Mouse (Mus musculus): Measurements from ENCODE around the gene Grik3. TPM values are rescaled to one million over a fixed set of nuclear protein-coding genes. Genes with fewer than 3 reads are reported as not detected.

Gene Grik3
- polyA plus RNA-seq, 1 experiment from 2014 or later = 4.5 TPM

- H3K4me3 ChIP-seq (replicated peaks; ENCODE audit: low read depth, low read length) = peak overlapping the region; percentile 25
- peaks cover 21% of the 10 kb centered on the region for H3K4me1 ChIP-seq (ENCODE audit: control insufficient read depth, insufficient read depth, low read length)
- H3K36me3 ChIP-seq (ENCODE audit: control insufficient read depth, insufficient read depth, low read length) = no peaks in the 10 kb centered on the region
- H3K27ac ChIP-seq (replicated peaks; ENCODE audit: low read depth, low read length) = peak overlapping the region; percentile 46; the same call in 1 of the 2 replicates
- peak overlapping the region; percentile 38 for H3K9ac ChIP-seq (replicated peaks; ENCODE audit: low read length)
- ATAC-seq (ENCODE audit: low FRiP score, low TSS enrichment) = peak; percentile 62; the same call in 1 of the 2 replicates
- H3K4me2 ChIP-seq (ENCODE audit: low read length) = peak overlapping the region; percentile 59
- peak; percentile 86 for DNase-seq
- H3K27me3 ChIP-seq (ENCODE audit: control insufficient read depth, insufficient read depth, low read length) = peaks cover 10% of the 10 kb centered on the region; the same call in 1 of the 2 replicates
- WGBS = 3% methylated on average over 38 of the region's 38 CpGs
- no peaks in the 10 kb centered on the region for H3K9me3 ChIP-seq (ENCODE audit: control insufficient read depth, low read length)
Measured at GRCm38 (mm10) chr4:125729305-125730220, 239.1 kb downstream of the Grik3 start.

- no peak overlapping the region for H3K4me3 ChIP-seq (replicated peaks; ENCODE audit: low read depth, low read length)
- H3K36me3 ChIP-seq (ENCODE audit: control insufficient read depth, insufficient read depth, low read length) = no peaks in the 10 kb centered on the region
- H3K9ac ChIP-seq (replicated peaks; ENCODE audit: low read length) = no peak overlapping the region
- H3K4me1 ChIP-seq (ENCODE audit: control insufficient read depth, insufficient read depth, low read length) = peaks cover 21% of the 10 kb centered on the region
- ATAC-seq (ENCODE audit: low FRiP score, low TSS enrichment) = no peak
- no peak overlapping the region for H3K27ac ChIP-seq (replicated peaks; ENCODE audit: low read depth, low read length)
- 87% methylated on average over 6 of the region's 6 CpGs for WGBS
- no peak overlapping the region for H3K4me2 ChIP-seq (ENCODE audit: low read length)
- H3K9me3 ChIP-seq (ENCODE audit: control insufficient read depth, low read length) = no peaks in the 10 kb centered on the region
- no peak for DNase-seq
- peaks cover 10% of the 10 kb centered on the region; the same call in 1 of the 2 replicates for H3K27me3 ChIP-seq (ENCODE audit: control insufficient read depth, insufficient read depth, low read length)
Measured at GRCm38 (mm10) chr4:125730751-125731150, 240.3 kb downstream of the Grik3 start.

- DNase-seq = no peak
- 31% methylated on average over 4 of the region's 4 CpGs for WGBS
- Histone ChIP-seq H3K36me3 (ENCODE audit: control insufficient read depth, insufficient read depth, low read length) (no peaks in the 10 kb centered on the region), H3K4me3 (replicated peaks; ENCODE audit: low read depth, low read length) (no peak overlapping the region), H3K4me1 (ENCODE audit: control insufficient read depth, insufficient read depth, low read length) (no peaks in the 10 kb centered on the region), H3K9me3 (ENCODE audit: control insufficient read depth, low read length) (no peaks in the 10 kb centered on the region), H3K9ac (replicated peaks; ENCODE audit: low read length) (no peak overlapping the region), H3K27ac (replicated peaks; ENCODE audit: low read depth, low read length) (no peak overlapping the region), H3K27me3 (ENCODE audit: control insufficient read depth, insufficient read depth, low read length) (no peaks in the 10 kb centered on the region), H3K4me2 (ENCODE audit: low read length) (no peak overlapping the region)
- ATAC-seq (ENCODE audit: low FRiP score, low TSS enrichment) = no peak
Measured at GRCm38 (mm10) chr4:125736783-125737182, 246.3 kb downstream of the Grik3 start.

- Histone ChIP-seq H3K4me3 (replicated peaks; ENCODE audit: low read depth, low read length) (no peak overlapping the region), H3K27ac (replicated peaks; ENCODE audit: low read depth, low read length) (no peak overlapping the region), H3K4me1 (ENCODE audit: control insufficient read depth, insufficient read depth, low read length) (no peaks in the 10 kb centered on the region), H3K9me3 (ENCODE audit: control insufficient read depth, low read length) (no peaks in the 10 kb centered on the region), H3K36me3 (ENCODE audit: control insufficient read depth, insufficient read depth, low read length) (no peaks in the 10 kb centered on the region), H3K4me2 (ENCODE audit: low read length) (no peak overlapping the region), H3K27me3 (ENCODE audit: control insufficient read depth, insufficient read depth, low read length) (no peaks in the 10 kb centered on the region), H3K9ac (replicated peaks; ENCODE audit: low read length) (no peak overlapping the region)
- no peak for DNase-seq
- WGBS = 89% methylated on average over 4 of the region's 4 CpGs
- no peak for ATAC-seq (ENCODE audit: low FRiP score, low TSS enrichment)
Measured at GRCm38 (mm10) chr4:125738825-125739224, 248.3 kb downstream of the Grik3 start.

GRCm38 (mm10) chr4:125742162-125742571 lies 251.7 kb downstream of the Grik3 start:
- H3K27me3 ChIP-seq (ENCODE audit: control insufficient read depth, insufficient read depth, low read length) = no peaks in the 10 kb centered on the region
- H3K4me1 ChIP-seq (ENCODE audit: control insufficient read depth, insufficient read depth, low read length) = no peaks in the 10 kb centered on the region
- WGBS = 74% methylated on average over 16 of the region's 16 CpGs
- H3K36me3 ChIP-seq (ENCODE audit: control insufficient read depth, insufficient read depth, low read length) = no peaks in the 10 kb centered on the region
- no peak overlapping the region for H3K4me2 ChIP-seq (ENCODE audit: low read length)
- no peak overlapping the region for H3K9ac ChIP-seq (replicated peaks; ENCODE audit: low read length)
- H3K9me3 ChIP-seq (ENCODE audit: control insufficient read depth, low read length) = no peaks in the 10 kb centered on the region
- ATAC-seq (ENCODE audit: low FRiP score, low TSS enrichment) (no peak), DNase-seq (no peak)
- no peak overlapping the region for H3K27ac ChIP-seq (replicated peaks; ENCODE audit: low read depth, low read length)
- H3K4me3 ChIP-seq (replicated peaks; ENCODE audit: low read depth, low read length) = no peak overlapping the region

- no peak overlapping the region for H3K27ac ChIP-seq (replicated peaks; ENCODE audit: low read depth, low read length)
- no peak overlapping the region for H3K9ac ChIP-seq (replicated peaks; ENCODE audit: low read length)
- 66% methylated on average over 3 of the region's 3 CpGs for WGBS
- H3K9me3 ChIP-seq (ENCODE audit: control insufficient read depth, low read length) = no peaks in the 10 kb centered on the region
- no peaks in the 10 kb centered on the region for H3K27me3 ChIP-seq (ENCODE audit: control insufficient read depth, insufficient read depth, low read length)
- no peak overlapping the region for H3K4me3 ChIP-seq (replicated peaks; ENCODE audit: low read depth, low read length)
- ATAC-seq (ENCODE audit: low FRiP score, low TSS enrichment) (no peak), DNase-seq (no peak)
- no peaks in the 10 kb centered on the region for H3K36me3 ChIP-seq (ENCODE audit: control insufficient read depth, insufficient read depth, low read length)
- H3K4me2 ChIP-seq (ENCODE audit: low read length) = no peak overlapping the region
- H3K4me1 ChIP-seq (ENCODE audit: control insufficient read depth, insufficient read depth, low read length) = no peaks in the 10 kb centered on the region
Measured at GRCm38 (mm10) chr4:125745902-125746301, 255.4 kb downstream of the Grik3 start.

GRCm38 (mm10) chr4:125756393-125756792 lies 265.9 kb downstream of the Grik3 start:
- Histone ChIP-seq H3K9ac (replicated peaks; ENCODE audit: low read length) (no peak overlapping the region), H3K4me1 (ENCODE audit: control insufficient read depth, insufficient read depth, low read length) (no peaks in the 10 kb centered on the region), H3K4me2 (ENCODE audit: low read length) (no peak overlapping the region), H3K27ac (replicated peaks; ENCODE audit: low read depth, low read length) (no peak overlapping the region), H3K36me3 (ENCODE audit: control insufficient read depth, insufficient read depth, low read length) (no peaks in the 10 kb centered on the region), H3K9me3 (ENCODE audit: control insufficient read depth, low read length) (no peaks in the 10 kb centered on the region), H3K27me3 (ENCODE audit: control insufficient read depth, insufficient read depth, low read length) (no peaks in the 10 kb centered on the region), H3K4me3 (replicated peaks; ENCODE audit: low read depth, low read length) (no peak overlapping the region)
- DNase-seq = no peak
- WGBS = 90% methylated on average over 5 of the region's 5 CpGs
- ATAC-seq (ENCODE audit: low FRiP score, low TSS enrichment) = no peak

DNA sequence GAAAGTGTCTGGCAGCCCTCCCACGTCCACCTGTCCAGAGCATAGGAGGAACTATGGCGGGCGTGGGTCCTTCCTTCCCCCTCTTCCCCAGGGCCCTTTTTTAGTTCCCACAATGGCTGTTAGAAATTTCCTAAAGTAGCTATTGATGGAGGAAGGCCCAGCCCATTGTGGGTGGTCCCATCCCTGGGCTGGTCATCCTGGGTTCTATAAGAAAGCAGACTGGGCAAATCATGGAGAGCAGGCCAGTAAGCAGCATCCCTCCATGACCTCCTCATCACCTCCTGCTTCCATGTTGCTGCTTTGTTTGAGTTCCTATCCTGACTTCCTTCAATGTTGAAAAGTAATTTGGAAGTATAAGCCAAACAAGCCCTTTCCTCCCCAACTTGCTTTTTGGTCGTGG lies 269.8 kb downstream of the Grik3 start:
- Histone ChIP-seq H3K9me3 (ENCODE audit: control insufficient read depth, low read length) (no peaks in the 10 kb centered on the region), H3K36me3 (ENCODE audit: control insufficient read depth, insufficient read depth, low read length) (no peaks in the 10 kb centered on the region), H3K4me3 (replicated peaks; ENCODE audit: low read depth, low read length) (no peak overlapping the region), H3K4me1 (ENCODE audit: control insufficient read depth, insufficient read depth, low read length) (no peaks in the 10 kb centered on the region), H3K27ac (replicated peaks; ENCODE audit: low read depth, low read length) (no peak overlapping the region), H3K9ac (replicated peaks; ENCODE audit: low read length) (no peak overlapping the region), H3K27me3 (ENCODE audit: control insufficient read depth, insufficient read depth, low read length) (no peaks in the 10 kb centered on the region), H3K4me2 (ENCODE audit: low read length) (no peak overlapping the region)
- no peak for DNase-seq
- WGBS = 86% methylated on average over 4 of the region's 4 CpGs
- no peak for ATAC-seq (ENCODE audit: low FRiP score, low TSS enrichment)

DNA sequence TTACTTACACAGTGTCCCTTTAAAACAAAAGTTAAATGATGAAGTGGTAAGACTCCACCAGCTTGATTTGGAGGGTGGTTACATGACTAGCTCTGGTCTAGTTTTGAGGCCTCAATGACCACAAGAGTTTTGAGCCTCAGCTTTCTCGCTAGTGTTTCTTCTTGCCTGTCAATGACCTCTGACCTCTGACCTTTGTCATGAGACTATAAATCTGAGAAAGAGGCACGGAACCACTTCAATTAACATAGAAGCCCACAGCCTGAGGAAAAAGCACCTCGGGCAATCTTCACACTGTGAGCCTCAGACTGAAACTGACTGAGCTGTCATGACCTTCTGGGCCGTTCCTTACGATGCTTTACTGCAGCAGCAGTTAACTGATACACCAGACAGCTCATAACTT lies 272.6 kb downstream of the Grik3 start:
- DNase-seq (no peak), ATAC-seq (ENCODE audit: low FRiP score, low TSS enrichment) (no peak)
- H3K27me3 ChIP-seq (ENCODE audit: control insufficient read depth, insufficient read depth, low read length) = no peaks in the 10 kb centered on the region
- no peaks in the 10 kb centered on the region for H3K9me3 ChIP-seq (ENCODE audit: control insufficient read depth, low read length)
- H3K4me1 ChIP-seq (ENCODE audit: control insufficient read depth, insufficient read depth, low read length) = no peaks in the 10 kb centered on the region
- no peak overlapping the region for H3K4me3 ChIP-seq (replicated peaks; ENCODE audit: low read depth, low read length)
- no peak overlapping the region for H3K27ac ChIP-seq (replicated peaks; ENCODE audit: low read depth, low read length)
- no peak overlapping the region for H3K9ac ChIP-seq (replicated peaks; ENCODE audit: low read length)
- H3K4me2 ChIP-seq (ENCODE audit: low read length) = no peak overlapping the region
- 43% methylated on average over 5 of the region's 5 CpGs for WGBS
- no peaks in the 10 kb centered on the region for H3K36me3 ChIP-seq (ENCODE audit: control insufficient read depth, insufficient read depth, low read length)
